Mouse (Mus musculus) heart, embryonic 11.5 days (tissue): ENCODE results near the gene Trpc6. TPM values are rescaled to one million over a fixed set of nuclear protein-coding genes. Genes with fewer than 3 reads are reported as not detected.

Source experiments
- ATAC-seq: fragments of 200-750 bp; cut with Nextera tagmentation; replicated peaks from 2 replicates; pipeline ENCODE4 v1.8.0; 2017; ENCODE audit warnings: moderate library complexity; ENCODE audit not compliant: insufficient number of reproducible peaks, low FRiP score, low TSS enrichment
- H3K27ac ChIP-seq: fragments of 300-500 bp; sonication (generic); 2 replicates; pipeline ENCODE4 v1.5.1; 2014; ENCODE audit warnings: mild to moderate bottlenecking, low read depth, low read length
- H3K27me3 ChIP-seq: fragments of 300-500 bp; sonication (generic); 2 replicates; pipeline ENCODE4 v1.6.1; 2014; ENCODE audit warnings: mild to moderate bottlenecking, low read length, mixed read lengths; ENCODE audit not compliant: control insufficient read depth, insufficient read depth
- H3K36me3 ChIP-seq: fragments of 300-500 bp; sonication (generic); 2 replicates; pipeline ENCODE4 v1.6.1; 2014; ENCODE audit warnings: mild to moderate bottlenecking, low read length, moderate library complexity, mixed read lengths; ENCODE audit not compliant: control insufficient read depth, insufficient read depth
- H3K4me1 ChIP-seq: fragments of 300-500 bp; sonication (generic); 2 replicates; pipeline ENCODE4 v1.6.1; 2014; ENCODE audit warnings: low read length; ENCODE audit not compliant: control insufficient read depth, insufficient read depth
- H3K4me2 ChIP-seq: fragments of 300-500 bp; sonication (generic); 2 replicates; pipeline ENCODE4 v1.6.1; 2014; ENCODE audit warnings: mild to moderate bottlenecking, moderate library complexity
- H3K4me3 ChIP-seq: fragments of 300-500 bp; sonication (generic); 2 replicates; pipeline ENCODE4 v1.5.1; 2014; ENCODE audit warnings: low read depth, low read length
- H3K9ac ChIP-seq: fragments of 300-500 bp; sonication (generic); 2 replicates; pipeline ENCODE4 v1.6.1; 2014; ENCODE audit warnings: mild to moderate bottlenecking, low read depth, low read length, moderate library complexity
- H3K9me3 ChIP-seq: fragments of 300-500 bp; sonication (generic); replicated peaks from 2 replicates; pipeline ENCODE4 v1.6.1; 2016; ENCODE audit warnings: low read length; ENCODE audit not compliant: control insufficient read depth
- WGBS: fragments of 180-500 bp; shearing (Covaris S2); extraction: QIAGEN DNeasy Blood & Tissue Kit; methylation state at CpG from one replicate; pipeline ENCODE4 v1.1.7; 2014; ENCODE audit not compliant: insufficient replicate concordance; 5-methylcytosine and 5-hydroxymethylcytosine counted together
- polyA plus RNA-seq: library from polyadenylated mRNA; unstranded; fragments of >200 nt; fragmentation: Nextera tagmentation; extraction: Ambion mirVana; gene quantifications from 2 replicates; pipeline ENCODE4 v1.2.1, GENCODE M21; 2014

Gene Trpc6
- polyA plus RNA-seq, result 1.5 and 1.9 TPM in 2 replicates

DNA sequence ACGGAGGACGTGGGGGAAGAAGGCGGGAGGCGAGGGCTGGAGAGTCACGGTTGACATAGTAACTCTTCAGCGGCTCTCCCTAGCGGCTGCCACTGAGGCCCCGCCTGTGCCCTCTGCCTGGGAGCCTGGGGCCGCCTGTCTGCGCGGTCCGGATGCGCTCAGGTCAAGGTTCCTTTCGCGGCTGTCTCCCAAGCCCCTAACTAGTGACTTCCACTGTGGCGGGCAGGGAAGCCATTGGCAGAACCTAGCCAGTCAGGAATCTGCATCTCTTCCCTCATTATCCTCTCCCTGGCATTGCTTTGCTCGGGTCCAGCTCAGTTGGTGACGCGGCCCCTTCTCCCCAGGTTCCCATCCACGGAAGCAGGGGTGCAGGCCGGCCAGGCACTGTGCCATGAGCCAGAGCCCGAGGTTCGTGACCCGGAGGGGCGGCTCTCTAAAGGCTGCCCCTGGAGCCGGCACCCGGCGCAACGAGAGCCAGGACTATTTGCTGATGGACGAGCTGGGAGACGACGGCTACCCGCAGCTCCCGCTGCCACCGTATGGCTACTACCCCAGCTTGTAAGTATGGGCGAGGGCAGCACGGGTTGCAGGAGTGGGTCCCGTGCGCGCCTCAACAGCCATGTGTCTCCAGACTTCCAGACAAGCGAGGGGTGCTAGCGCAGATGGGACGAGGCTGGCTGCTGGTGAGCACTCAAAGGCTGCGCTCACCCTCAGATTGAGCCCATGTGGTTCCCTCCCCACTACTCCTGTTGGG, at the start of gene Trpc6:
Gene Trpc6, plus strand, starts transcription at position 102 of the 754 bp plus-strand sequence.
- Histone ChIP-seq H3K4me2 (peak within 1 kb of the TSS; percentile 98), H3K36me3 (no peaks in the 10 kb centered on the region), H3K9me3 (no peaks in the 10 kb centered on the region), H3K27ac (no peak within 1 kb of the TSS), H3K9ac (peak within 1 kb of the TSS; percentile 40; the same call in 1 of the 2 replicates), H3K4me3 (peak within 1 kb of the TSS; percentile 53), H3K4me1 (no peaks in the 10 kb centered on the region), H3K27me3 (peaks cover 3% of the 10 kb centered on the region; the same call in 1 of the 2 replicates)
- peak; percentile 81 for ATAC-seq
- under 1% methylated on average over 44 of the region's 44 CpGs for WGBS

DNA sequence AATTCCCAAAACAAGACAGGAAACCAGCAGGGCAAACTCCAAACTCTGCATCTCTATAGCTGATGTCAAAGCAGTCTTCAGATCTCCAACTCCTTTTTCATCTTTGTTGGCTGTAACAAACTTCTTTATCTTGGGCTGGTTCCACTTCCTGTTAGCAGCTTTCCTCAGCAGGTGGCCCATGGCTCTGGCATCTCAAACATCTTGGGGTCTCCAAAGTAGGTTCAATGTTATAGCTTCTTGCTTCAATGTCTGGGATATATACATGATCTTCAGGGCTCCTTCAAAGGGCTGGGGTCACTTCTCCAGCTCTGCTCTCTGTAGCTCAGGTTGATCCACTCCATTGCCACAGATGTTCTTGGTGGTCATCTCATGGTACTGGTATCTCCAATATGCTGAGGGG, 23.0 kb upstream of the Trpc6 start:
- Histone ChIP-seq H3K4me3 (no peak overlapping the region), H3K27ac (no peak overlapping the region), H3K27me3 (no peaks in the 10 kb centered on the region), H3K4me2 (no peak overlapping the region), H3K9me3 (no peaks in the 10 kb centered on the region), H3K36me3 (no peaks in the 10 kb centered on the region), H3K4me1 (no peaks in the 10 kb centered on the region), H3K9ac (no peak overlapping the region)
- ATAC-seq, result no peak

DNA sequence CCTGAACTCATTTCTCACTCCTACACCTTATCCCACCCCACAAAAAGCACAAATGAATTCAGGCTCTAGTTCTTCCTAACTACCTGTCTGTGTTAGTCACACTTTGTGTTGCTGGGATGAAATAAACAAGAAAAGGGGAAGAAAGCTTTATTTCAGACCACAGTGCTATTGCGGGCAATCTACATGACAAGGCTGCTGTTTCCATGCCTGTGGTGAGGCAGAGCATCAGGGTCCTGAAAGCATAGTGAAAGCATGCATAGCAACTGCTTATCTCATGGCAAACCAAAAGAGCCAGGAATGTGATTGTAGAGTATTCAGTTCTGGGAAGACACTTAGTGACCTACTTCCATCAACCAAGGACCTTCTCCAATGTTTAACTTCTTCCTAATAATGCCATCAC, 10.3 kb upstream of the Trpc6 start:
- no peak for ATAC-seq
- H3K27ac ChIP-seq, result no peak overlapping the region
- no peak overlapping the region for H3K9ac ChIP-seq
- H3K4me3 ChIP-seq, result no peak overlapping the region
- H3K36me3 ChIP-seq, result no peaks in the 10 kb centered on the region
- no peaks in the 10 kb centered on the region for H3K4me1 ChIP-seq
- H3K4me2 ChIP-seq, result no peak overlapping the region
- no peaks in the 10 kb centered on the region for H3K9me3 ChIP-seq
- WGBS, result 84% methylated on average over 1 of the region's 1 CpGs
- H3K27me3 ChIP-seq, result no peaks in the 10 kb centered on the region

DNA sequence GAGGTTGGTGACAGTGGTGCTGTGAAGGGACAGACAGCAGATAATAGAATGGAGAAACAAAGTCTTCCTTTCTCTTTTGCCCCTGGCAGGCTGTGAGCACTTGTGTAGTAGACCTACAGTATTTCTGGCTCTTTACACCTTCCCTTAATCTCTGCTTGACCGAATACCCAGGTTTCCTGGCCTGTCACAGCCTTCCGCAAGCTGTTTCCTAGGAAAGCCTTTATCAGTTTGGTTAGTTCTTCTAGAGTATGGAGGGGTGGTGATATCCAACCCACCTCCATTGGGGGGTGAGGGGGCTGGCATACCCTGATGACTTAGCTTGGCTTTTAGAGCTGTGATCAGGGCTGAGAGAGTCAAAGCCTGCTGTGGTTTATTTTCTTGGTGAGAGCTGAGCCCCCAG, 1.3 kb downstream of the Trpc6 start:
- no peak for ATAC-seq
- Histone ChIP-seq H3K4me1 (no peaks in the 10 kb centered on the region), H3K4me2 (peak overlapping the region; percentile 98), H3K36me3 (no peaks in the 10 kb centered on the region), H3K9me3 (no peaks in the 10 kb centered on the region), H3K27me3 (peaks cover 3% of the 10 kb centered on the region; the same call in 1 of the 2 replicates), H3K9ac (no peak overlapping the region), H3K4me3 (no peak overlapping the region), H3K27ac (no peak overlapping the region)
- 30% methylated on average over 2 of the region's 2 CpGs for WGBS

DNA sequence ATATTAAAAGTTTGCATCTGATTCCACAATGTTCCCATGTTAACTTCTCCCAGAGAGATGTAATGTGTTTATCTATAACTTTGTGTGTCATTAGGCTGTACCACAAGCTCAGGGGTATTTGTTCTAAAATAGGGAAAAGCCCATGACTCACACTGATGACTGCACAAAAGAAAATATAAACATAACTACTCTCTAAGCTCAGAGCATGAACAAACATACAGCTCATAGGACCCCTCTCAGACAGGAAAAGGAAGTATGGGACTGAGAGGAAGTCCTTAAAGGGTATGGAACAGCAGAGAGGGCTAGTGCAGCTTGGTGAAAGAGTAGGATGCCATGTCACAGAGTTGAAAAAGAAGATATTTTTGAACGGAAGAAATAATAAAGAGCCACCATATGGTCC, 14.6 kb downstream of the Trpc6 start:
- Histone ChIP-seq H3K4me2 (no peak overlapping the region), H3K27me3 (no peaks in the 10 kb centered on the region), H3K9me3 (0 out of 2 replicates have a peak, but pooled peaks cover 3% of the 10 kb centered on the region), H3K27ac (no peak overlapping the region), H3K4me1 (no peaks in the 10 kb centered on the region), H3K9ac (no peak overlapping the region), H3K4me3 (no peak overlapping the region), H3K36me3 (no peaks in the 10 kb centered on the region)
- 54% methylated on average over 1 of the region's 1 CpGs for WGBS
- ATAC-seq, result no peak

DNA sequence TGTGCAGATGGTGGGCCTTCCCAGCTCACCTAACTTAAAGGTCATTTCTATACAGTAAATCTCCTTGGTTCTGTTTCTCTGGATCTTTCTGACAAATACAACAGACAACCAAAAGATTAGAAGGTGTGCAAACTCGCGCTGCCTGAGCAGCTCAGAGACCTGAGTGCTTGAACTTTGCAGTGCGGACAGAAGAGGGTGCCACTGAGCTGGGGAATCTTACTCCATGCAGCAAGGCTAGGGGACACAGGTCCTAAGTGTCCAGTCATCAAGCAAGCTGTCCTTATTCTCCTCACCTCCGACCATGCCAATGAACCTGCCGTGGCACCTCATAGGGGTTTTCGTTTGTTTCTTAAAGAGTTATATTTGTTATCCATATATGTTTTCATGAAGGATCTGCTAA, 48.7 kb downstream of the Trpc6 start:
- 44% methylated on average over 6 of the region's 6 CpGs for WGBS
- Histone ChIP-seq H3K9ac (no peak overlapping the region), H3K4me2 (no peak overlapping the region), H3K27ac (no peak overlapping the region), H3K9me3 (no peaks in the 10 kb centered on the region), H3K36me3 (no peaks in the 10 kb centered on the region), H3K27me3 (no peaks in the 10 kb centered on the region), H3K4me1 (no peaks in the 10 kb centered on the region), H3K4me3 (no peak overlapping the region)
- ATAC-seq, result no peak

DNA sequence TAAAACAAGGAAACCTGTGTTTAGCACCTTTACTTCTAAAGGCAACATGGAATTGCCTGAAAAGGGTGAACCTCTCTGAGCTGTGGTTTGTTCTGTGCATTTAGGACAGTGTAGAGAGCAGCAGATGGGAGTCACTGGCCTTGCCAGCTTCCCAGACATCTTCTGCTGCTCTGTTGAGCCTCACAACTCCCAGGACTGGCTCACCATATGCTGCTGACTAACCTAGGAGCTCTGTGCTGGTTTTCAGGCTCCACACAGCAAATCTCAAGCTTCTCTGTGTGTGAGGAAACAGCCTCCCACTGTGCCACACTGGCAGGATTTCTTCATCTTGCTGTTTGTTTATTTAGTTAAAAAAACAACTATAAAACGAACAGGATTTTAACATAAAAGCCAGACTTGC, 53.1 kb downstream of the Trpc6 start:
- Histone ChIP-seq H3K36me3 (no peaks in the 10 kb centered on the region), H3K27me3 (no peaks in the 10 kb centered on the region), H3K27ac (no peak overlapping the region), H3K9me3 (no peaks in the 10 kb centered on the region), H3K9ac (no peak overlapping the region), H3K4me1 (no peaks in the 10 kb centered on the region), H3K4me3 (no peak overlapping the region), H3K4me2 (no peak overlapping the region)
- 21% methylated on average over 1 of the region's 1 CpGs for WGBS
- ATAC-seq, result no peak

DNA sequence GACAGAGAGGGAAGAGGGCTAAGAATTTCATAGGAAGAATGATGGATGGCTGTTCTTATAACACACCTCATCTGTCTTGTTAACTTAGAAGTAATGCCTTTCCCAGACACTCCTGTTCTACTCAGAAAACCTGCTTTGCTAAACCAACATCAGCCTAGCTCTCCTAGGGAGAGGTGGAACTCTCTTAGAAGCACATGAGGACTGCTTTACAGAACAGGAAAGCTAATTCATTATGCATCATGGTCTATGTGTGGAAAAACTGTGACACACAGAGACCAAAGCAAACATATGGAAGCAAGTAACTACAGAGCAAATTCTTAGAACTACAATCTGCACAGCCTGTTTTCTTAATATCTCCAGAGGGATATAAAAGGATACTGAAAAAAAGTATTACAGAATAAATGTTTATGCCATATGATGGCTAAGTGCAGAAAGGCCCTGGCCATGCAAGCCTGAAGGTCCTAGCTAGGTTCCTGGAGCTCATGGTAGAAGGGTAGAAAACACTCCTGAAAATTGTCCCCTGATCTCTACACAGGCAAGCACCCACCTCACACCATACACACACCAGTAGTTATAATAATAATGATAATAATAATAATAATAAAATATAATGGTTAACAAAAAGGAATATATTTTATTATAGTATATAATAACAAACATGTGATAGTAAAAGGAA, 63.0 kb downstream of the Trpc6 start:
- Histone ChIP-seq H3K27me3 (no peaks in the 10 kb centered on the region), H3K27ac (no peak overlapping the region), H3K4me1 (no peaks in the 10 kb centered on the region), H3K9me3 (no peaks in the 10 kb centered on the region), H3K9ac (no peak overlapping the region), H3K4me3 (no peak overlapping the region), H3K4me2 (no peak overlapping the region), H3K36me3 (no peaks in the 10 kb centered on the region)
- ATAC-seq, result no peak

DNA sequence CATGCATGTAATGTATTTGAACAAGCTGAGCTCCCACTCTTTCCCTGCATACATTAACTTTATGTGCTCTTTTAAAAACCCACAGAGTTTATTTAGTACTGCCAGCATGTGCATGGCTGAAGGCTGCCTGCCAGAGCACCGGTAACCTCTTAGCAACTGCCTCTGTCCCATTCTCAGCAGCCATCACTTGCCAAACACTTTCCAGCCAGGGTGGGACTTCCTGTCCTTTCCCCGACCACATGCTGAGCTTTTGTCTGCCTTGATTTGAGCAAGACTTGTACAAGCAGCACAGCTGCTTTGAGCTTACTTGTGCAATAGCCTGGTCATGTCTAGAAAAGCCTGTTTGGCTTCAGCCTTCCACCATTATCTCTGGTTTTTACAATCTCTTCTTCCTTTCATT, 90.4 kb downstream of the Trpc6 start:
- Histone ChIP-seq H3K4me1 (no peaks in the 10 kb centered on the region), H3K27me3 (no peaks in the 10 kb centered on the region), H3K9ac (no peak overlapping the region), H3K36me3 (no peaks in the 10 kb centered on the region), H3K4me3 (no peak overlapping the region), H3K9me3 (no peaks in the 10 kb centered on the region), H3K4me2 (no peak overlapping the region), H3K27ac (no peak overlapping the region)
- ATAC-seq, result no peak
- WGBS, result 52% methylated on average over 2 of the region's 2 CpGs
